Mouse (Mus musculus) naive thymus-derived CD4-positive, alpha-beta T cell, adult 5 months (primary cell): Measurements from ENCODE around the gene Fam171a2. TPM values are rescaled to one million over a fixed set of nuclear protein-coding genes. Genes with fewer than 3 reads are reported as not detected.

Experiments used
- polyA plus RNA-seq: library from polyadenylated mRNA; unstranded; fragments of 100-300 nt; shearing (Covaris generic); gene quantifications from one replicate; pipeline ENCODE4 v1.2.1, GENCODE M21; 2017

The Fam171a2 gene
- polyA plus RNA-seq = not detected

GRCm38 (mm10) chr11:102447497-102447896 is at the start of gene Fam171a2:
Gene Fam171a2, minus strand, starts transcription at chr11:102447682.

DNA sequence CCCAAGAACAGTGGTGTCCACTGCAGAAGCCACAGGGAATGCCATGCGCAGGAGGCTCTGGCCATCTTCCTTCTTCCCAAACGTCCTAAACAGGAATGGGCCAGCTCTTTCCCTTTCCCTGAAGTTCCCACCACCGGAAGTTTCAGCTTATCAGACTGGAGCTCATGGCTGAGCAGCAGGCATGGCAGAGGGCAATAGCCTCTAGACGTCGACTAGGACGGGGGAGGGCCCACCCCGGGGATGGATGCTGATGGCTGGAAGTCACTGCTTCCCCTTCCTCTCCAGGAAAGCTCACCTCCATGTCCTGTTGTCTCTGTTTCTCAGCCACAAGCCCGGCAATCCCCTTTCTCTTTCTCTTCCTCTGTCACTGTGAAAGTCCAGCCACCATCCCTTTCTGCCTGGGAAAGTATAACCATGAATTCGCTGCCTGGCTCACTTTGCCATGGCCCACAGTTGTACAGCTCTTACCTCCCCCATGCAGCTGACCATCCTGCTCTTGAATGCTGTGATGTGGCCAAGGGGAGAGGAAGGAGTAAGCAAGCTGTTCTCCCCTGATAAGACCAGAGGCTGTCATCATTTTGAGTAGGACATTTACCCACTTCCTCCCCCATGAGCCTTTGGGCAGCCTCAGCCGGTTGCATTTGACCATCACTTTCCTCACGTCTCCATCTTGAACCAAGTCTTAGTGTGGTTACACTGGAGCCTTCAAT is 22.3 kb upstream of the Fam171a2 start, which contains the start of gene Itga2b:
Itga2b (minus strand) TSS at position 475 of the 710 bp plus-strand sequence.

GRCm38 (mm10) chr11:102430121-102431017 is 17.1 kb downstream of the Fam171a2 start, which contains the start of gene Grn:
Gene Grn, plus strand, starts transcription at chr11:102430315.

DNA sequence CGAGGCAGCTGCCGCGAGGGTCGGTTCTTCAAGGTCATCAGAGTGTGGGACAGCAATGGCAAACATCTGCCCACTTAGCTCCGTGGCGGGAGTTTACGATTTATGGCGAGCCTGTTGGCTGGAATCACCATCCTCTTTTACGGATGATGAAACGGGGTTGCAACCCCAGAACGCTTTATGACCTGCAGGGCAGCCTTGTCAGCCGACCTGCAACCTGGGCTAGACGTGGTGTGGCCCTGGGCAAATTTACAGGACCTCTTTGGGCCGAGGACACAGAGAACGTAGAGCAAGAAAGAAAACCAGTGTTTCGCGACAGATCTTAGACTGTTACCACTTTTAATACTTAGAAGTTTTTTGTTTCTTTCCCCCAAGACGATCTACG is 39.7 kb downstream of the Fam171a2 start, which contains the start of gene Slc25a39:
Slc25a39 (minus strand) TSS at position 113 of the 382 bp plus-strand sequence.

DNA sequence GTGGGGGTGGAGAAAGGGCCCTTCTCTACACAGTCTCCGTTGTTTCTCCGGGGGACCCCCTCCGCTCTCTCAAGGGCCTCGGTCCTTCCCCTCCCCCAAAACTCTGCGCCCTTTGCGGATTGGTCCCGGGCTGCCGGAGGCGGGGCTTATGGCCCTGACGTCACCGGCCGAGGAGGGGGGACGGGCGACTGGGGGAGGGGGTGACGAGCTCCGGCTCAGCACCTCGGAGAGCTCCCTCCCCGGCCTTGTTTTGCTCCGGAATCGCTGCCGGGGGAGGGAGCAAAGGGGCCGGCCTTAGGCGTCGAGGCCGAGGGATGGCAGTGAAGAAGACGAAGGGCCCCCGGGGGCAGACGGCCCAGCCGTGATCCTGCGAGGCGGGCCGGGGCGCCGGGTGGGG is 54.2 kb downstream of the Fam171a2 start, which contains the start of gene Rundc3a:
Rundc3a (plus strand) TSS at position 166 of the 397 bp plus-strand sequence.

Other genes with a start within 250 kb of the Fam171a2 start
- gene Hdac5, start 217.5 kb downstream of the Fam171a2 start, polyA plus RNA-seq = 77.9 TPM
- not detected for gene BC030867, start 198.8 kb downstream of the Fam171a2 start, polyA plus RNA-seq
- not detected for gene Asb16, start 178.9 kb downstream of the Fam171a2 start, polyA plus RNA-seq
- gene Tmub2, start 162.8 kb downstream of the Fam171a2 start, polyA plus RNA-seq = 48.9 TPM
- 21.2 TPM for gene Atxn7l3, start 151.1 kb downstream of the Fam171a2 start, polyA plus RNA-seq
- 118 TPM for gene Ubtf, start 127.9 kb downstream of the Fam171a2 start, polyA plus RNA-seq
- not detected for gene Slc4a1, start 81.5 kb downstream of the Fam171a2 start, polyA plus RNA-seq
- 4.2 TPM for gene Rundc3a, start 54.3 kb downstream of the Fam171a2 start, polyA plus RNA-seq
- 46.0 TPM for gene Slc25a39, start 39.7 kb downstream of the Fam171a2 start, polyA plus RNA-seq
- gene Grn, start 17.4 kb downstream of the Fam171a2 start, polyA plus RNA-seq = 11.8 TPM
- 2.0 TPM for gene Itga2b, start 22.4 kb upstream of the Fam171a2 start, polyA plus RNA-seq
- gene Gpatch8, start 108.7 kb upstream of the Fam171a2 start, polyA plus RNA-seq = 70.4 TPM
- not detected for gene Gm11627, start 131.8 kb upstream of the Fam171a2 start, polyA plus RNA-seq
- not detected for gene Fzd2, start 156.7 kb upstream of the Fam171a2 start, polyA plus RNA-seq
- not detected for gene Meioc, start 216.0 kb upstream of the Fam171a2 start, polyA plus RNA-seq